Mouse (Mus musculus) 3134 (cell line): ENCODE results near the gene Ugt1a8.
"Not testable (repeated sequence)": the region's sequence is repeated elsewhere in the genome, so short reads cannot be mapped to it uniquely, and the experiment has no call there.

Experiments used
- DNase-seq: peaks from one replicate; pipeline ENCODE4 v3.0.0-alpha.2; 2011; ENCODE audit warnings: low spot score; ENCODE audit not compliant: insufficient read length; ENCODE audit errors: extremely low read depth

The Ugt1a8 gene

DNA sequence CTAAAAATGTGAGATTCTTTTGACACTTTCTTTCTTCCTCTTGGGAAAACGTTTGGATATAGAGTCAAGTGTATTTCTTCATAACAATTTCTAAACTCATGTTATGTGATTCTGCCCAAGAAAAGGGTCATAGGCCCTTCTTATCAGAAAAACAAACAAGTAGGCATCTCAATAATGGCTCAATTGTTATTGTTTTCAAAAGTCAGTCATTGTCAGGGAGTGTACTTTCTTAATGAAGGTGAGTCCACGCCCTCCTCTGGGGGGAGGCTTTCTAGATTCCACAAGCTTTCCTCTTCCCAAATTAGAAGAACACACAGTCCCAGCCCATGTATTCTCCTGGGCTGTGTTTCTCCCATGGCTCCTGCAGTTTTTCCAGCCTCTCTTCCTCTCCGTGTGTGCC is at the start of gene Ugt1a8:
Ugt1a8 (plus strand) TSS at position 301 of the 400 bp plus-strand sequence.
- DNase-seq = no peak

GRCm38 (mm10) chr1:88043044-88043443 is 44.6 kb upstream of the Ugt1a8 start:
- DNase-seq = not testable (repeated sequence)

DNA sequence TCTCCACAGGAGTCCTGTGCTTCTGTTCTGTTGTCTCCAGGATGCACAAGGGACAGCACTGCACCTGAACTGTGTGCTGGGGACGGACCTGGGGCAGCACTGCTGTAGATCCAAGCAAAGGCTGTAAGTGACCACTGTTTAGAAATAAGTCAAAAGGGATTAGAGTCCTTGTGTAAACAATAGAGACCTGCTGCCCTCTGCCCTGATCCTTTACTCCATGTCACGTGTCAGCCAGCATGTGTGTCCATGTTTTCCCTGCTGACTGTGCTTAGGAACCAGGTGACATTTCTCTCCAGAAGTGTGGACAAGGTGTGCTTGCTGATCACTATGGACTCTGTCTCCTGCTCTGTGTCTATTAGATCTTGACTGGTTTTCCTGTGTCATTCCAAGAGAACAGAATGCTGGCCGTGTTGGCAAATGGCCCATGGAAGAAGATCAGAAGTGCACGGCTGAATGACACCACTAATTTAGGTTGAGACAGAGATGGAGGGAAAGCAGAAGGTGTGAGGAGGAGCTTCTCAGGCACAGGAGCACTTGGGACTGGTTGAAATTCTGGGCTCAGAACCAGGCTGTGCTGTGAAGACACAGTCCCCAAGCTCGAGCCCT is 42.7 kb upstream of the Ugt1a8 start:
- not testable (repeated sequence) for DNase-seq

DNA sequence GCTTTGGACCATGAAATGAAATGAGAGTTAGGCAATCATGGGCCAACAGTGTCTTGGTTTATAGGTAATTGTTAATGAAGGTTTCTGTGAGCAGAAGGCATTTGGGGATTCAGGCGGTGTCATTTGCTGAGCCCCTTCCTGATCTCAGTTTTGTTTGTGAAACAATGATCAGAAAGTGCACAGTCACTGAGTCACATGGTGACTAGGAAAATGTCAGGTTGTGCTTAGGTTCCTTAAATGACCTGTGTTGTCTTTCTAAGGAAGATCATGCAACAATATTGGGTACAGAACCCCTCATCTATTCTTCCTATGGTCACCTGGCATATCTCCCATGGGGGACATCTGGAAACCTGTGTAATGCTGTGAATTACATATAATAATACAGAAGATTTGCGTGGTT is 40.2 kb upstream of the Ugt1a8 start:
- not testable (repeated sequence) for DNase-seq

DNA sequence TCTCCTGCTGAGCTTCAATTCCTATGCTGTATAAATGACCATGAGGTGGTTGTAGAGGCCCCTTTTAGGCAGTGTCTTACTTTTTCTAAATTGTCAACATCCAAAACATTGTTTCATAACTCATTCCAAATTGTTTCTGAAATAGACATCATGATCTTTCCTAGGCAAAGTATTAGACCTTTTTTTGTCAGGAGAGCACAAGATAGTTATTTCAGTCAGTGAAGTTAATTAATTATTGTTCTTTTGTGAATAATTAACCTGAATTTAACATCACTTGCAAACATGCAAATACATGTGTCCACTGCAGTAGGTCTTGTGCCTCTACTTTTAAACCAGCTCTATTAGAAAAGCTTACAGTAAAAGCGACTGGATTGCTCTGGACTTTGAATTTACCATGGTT is 32.5 kb upstream of the Ugt1a8 start, which contains the start of gene Ugt1a10:
Ugt1a10 (plus strand) TSS at position 301 of the 400 bp plus-strand sequence.
- DNase-seq = no peak

GRCm38 (mm10) chr1:88066472-88067102 is 21.0 kb upstream of the Ugt1a8 start:
- DNase-seq = not testable (repeated sequence)

- no peak for DNase-seq
Measured at GRCm38 (mm10) chr1:88070495-88070894, 17.1 kb upstream of the Ugt1a8 start, which contains the start of gene Ugt1a9. Ugt1a9 (plus strand) TSS chr1:88070800.

- no peak for DNase-seq
Measured at GRCm38 (mm10) chr1:88070902-88071301, 16.7 kb upstream of the Ugt1a8 start.

GRCm38 (mm10) chr1:88074471-88074870 is 13.1 kb upstream of the Ugt1a8 start:
- DNase-seq = no peak

GRCm38 (mm10) chr1:88077128-88077527 is 10.5 kb upstream of the Ugt1a8 start:
- DNase-seq = peak; percentile 13

DNA sequence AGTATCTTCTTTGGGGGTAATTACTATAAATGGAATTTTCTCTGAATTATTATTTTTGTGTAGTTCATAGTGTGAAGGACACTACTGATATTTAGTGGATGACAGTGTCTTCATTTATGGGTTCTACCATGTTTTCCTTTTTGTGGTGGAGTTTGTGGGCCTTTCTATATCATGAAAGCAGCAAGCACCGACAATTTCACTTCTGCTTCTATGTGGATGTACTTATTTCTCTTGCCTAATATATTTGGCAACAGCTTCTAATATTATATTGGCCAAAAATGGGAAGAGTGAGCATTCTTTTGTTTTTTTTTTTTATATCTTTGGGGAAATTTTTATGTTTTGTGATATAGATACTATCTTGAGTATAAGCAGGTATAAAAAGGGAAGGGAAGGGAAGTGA is 5.9 kb upstream of the Ugt1a8 start:
- no peak for DNase-seq

- no peak for DNase-seq
Measured at GRCm38 (mm10) chr1:88086125-88086524, 1.5 kb upstream of the Ugt1a8 start.

GRCm38 (mm10) chr1:88092341-88092740 is 4.7 kb downstream of the Ugt1a8 start:
- DNase-seq = no peak

DNA sequence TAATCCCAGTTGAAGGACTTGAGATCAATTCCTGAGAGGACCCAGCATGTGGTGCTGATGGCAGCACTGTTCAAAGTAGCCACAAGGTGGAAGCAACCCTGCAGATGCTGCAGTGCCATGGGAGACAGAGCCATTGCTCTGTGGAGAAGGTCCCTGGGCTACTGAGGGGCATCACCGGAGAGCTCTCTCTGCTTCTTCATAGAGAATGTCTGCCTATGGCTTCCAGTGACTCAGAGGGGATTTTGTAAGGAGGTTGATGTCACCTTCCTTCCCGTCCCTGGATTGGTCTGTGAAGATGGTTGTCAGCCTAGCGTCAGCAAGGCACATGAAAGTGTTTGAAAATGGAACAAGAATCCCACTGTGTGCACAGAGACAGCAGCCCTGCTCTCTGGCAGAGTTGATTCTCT is 6.7 kb downstream of the Ugt1a8 start:
- not testable (repeated sequence) for DNase-seq

DNA sequence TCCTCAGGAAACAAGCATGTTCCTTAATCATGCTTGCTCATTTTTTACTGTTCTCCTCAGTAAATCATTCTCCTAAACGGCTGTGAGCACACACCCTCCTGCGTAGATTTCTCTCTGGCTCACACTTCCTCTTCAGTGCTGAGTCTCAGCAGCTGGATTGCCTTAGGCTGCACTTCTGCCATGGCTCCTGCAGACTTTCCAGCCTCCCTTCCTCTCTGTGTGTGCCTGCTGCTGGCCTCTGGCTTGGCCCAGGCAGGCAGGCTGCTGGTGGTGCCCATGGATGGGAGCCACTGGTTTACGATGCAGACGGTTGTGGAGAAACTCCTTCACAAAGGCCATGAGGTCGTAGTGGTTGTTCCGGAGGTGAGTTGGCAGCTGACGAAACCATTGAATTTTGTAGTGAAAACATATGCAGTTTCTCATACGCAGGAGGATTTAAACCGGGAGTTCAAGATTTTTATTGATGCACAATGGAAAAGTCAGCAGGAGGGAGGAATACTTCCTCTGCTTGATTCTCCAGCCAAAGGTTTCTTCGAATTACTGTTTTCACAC is 7.4 kb downstream of the Ugt1a8 start, which contains the start of gene Ugt1a7c:
Ugt1a7c (plus strand) TSS at position 122 of the 552 bp plus-strand sequence.
- no peak for DNase-seq

DNA sequence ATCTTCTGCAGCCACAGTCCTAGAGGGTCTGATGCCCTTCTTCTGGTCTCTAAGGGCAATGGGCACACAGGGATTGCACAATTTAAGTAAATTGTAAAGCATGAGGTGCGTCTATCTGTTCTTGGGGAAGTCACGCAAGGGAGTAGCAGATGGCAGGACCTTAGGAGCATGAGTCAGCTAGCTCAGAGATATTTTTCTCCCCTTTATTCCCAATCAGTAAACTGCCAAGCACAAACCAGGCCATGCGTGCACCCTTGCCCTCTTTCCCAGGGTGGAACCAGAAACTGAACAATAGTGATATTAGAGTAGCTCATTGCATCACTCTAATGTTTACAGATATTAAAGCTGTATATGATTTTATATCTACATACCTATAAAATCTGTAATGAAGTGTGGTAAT is 10.9 kb downstream of the Ugt1a8 start:
- not testable (repeated sequence) for DNase-seq

- not testable (repeated sequence) for DNase-seq
Measured at GRCm38 (mm10) chr1:88099691-88100090, 12.1 kb downstream of the Ugt1a8 start.

DNA sequence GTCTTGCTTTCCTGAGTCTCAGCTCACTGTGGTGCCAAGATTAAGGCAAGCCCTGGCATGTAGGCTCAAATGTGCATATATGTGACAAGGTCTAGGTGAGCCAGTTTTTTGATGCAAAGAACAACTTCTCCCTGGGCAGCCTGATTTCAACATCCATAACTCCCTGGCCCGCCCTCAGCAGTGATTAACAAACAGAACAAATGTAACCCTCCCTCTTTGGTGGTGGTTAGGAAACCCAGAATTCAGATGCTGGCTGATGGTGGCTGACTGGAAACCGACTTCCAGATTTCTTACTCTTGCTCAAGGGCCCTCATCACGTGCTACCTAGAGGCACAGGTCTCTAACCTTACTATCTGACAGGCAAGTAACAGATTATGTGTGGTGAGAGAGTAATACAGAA is 15.4 kb downstream of the Ugt1a8 start, which contains the start of gene Ugt1a6b:
Ugt1a6b (plus strand) TSS at position 234 of the 400 bp plus-strand sequence.
- not testable (repeated sequence) for DNase-seq

GRCm38 (mm10) chr1:88103697-88104468 is 16.3 kb downstream of the Ugt1a8 start:
- peak; percentile 55 for DNase-seq

- DNase-seq = no peak
Measured at GRCm38 (mm10) chr1:88104667-88105430, 17.2 kb downstream of the Ugt1a8 start.
